ENCODE assay signal across 8 mouse cellular contexts in the genomic region with DNA sequence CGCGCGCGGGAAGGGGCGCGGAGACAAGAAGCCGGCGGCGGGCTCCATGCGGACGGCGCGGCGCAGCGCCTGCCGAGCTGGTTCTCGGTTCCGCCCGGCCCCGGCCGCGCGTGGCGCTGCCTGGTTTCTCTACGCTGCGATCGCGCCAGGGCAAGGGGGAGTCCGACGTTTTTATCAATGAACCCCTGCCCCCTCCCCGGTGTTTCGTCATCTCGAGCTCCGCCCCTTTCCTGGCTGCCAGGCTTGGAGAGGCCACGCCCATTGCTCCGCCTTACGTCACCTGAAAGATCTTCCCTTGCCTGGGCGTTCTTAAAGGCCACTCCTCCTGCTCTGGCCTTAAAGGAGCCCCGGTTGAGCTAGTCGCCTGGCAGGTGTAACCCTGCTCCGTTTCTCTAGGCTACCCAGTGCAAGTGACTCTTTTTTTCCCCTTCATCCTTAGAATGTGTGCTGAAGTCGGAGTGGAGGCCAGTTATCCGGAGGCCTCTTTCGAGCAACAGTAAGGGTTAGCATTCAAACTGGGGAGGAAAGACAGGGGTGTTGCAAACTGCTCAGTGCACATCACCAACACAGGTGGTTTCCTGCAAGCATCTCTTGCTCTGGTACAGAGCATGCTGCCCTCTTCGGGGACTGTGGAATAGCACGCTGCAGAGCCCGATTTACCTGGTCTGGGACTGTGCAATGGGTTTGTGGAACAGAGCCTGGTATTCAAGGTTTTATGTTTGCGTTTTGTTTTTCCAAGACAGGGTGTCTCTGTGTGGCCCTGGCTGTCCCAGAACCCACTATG. TPM values are rescaled to one million over a fixed set of nuclear protein-coding genes. Genes with fewer than 3 reads are reported as not detected.
A peak's percentile ranks its signal among the peaks of the same experiment; 100 is the strongest.
DNase-seq lines count a peak whose midpoint lies in the region; ATAC-seq and TF ChIP-seq lines count a peak whose summit lies in the region.

A gene (minus strand): TSS at position 147 of the 784 bp plus-strand sequence.

- H3K9me3 ChIP-seq in embryonic facial prominence, embryonic 14.5 days (ENCODE audit: control insufficient read depth, low read length): no peaks in the 10 kb centered on the region
- H3K9me3 ChIP-seq in limb, embryonic 14.5 days (ENCODE audit: control insufficient read depth, low read length): no peaks in the 10 kb centered on the region
- no peaks in the 10 kb centered on the region for H3K9me3 ChIP-seq in midbrain, postnatal 0 days (ENCODE audit: low read length)

- H3K27me3 ChIP-seq in embryonic facial prominence, embryonic 14.5 days (replicated peaks; ENCODE audit: control insufficient read depth, insufficient read depth, low read length): peaks cover 20% of the 10 kb centered on the region
- peaks cover 20% of the 10 kb centered on the region; the same call in 1 of the 2 replicates for H3K27me3 ChIP-seq in limb, embryonic 14.5 days (ENCODE audit: control insufficient read depth, insufficient read depth, low read length)
- no peaks in the 10 kb centered on the region for H3K27me3 ChIP-seq in midbrain, postnatal 0 days (ENCODE audit: insufficient read depth, low read length)

- peak; percentile 52 for TF ChIP-seq CTCF in midbrain, postnatal 0 days (IDR thresholded peaks at IDR 0.05)

- peak within 1 kb of the TSS; percentile 84 for H3K9ac ChIP-seq in embryonic facial prominence, embryonic 14.5 days (ENCODE audit: low read depth, low read length)
- H3K9ac ChIP-seq in limb, embryonic 14.5 days (ENCODE audit: low read depth, low read length, severe bottlenecking): peak within 1 kb of the TSS; percentile 75
- peak within 1 kb of the TSS; percentile 86 for H3K9ac ChIP-seq in midbrain, postnatal 0 days (replicated peaks; ENCODE audit: low read length, poor library complexity, severe bottlenecking)

- peak within 1 kb of the TSS; percentile 52; the same call in 1 of the 2 replicates for H3K27ac ChIP-seq in embryonic facial prominence, embryonic 14.5 days (replicated peaks; ENCODE audit: low read depth, low read length)
- no peak within 1 kb of the TSS for H3K27ac ChIP-seq in limb, embryonic 14.5 days (replicated peaks; ENCODE audit: low read depth, low read length)
- H3K27ac ChIP-seq in midbrain, postnatal 0 days (ENCODE audit: low read depth, low read length): peak within 1 kb of the TSS; percentile 85

- DNase-seq in 3T3-L1 (ENCODE audit: low read depth, low spot score): peak; percentile 94
- peak; percentile 86 to 95 for DNase-seq in adrenal gland, postnatal 4 days (ENCODE audit: low spot score in 2 of 2)
- peak; percentile 98 for DNase-seq in embryonic facial prominence, embryonic 14.5 days (ENCODE audit: low spot score)
- DNase-seq in heart, adult 8-10 months (ENCODE audit: low spot score): peak; percentile 99
- peak; percentile 98 for DNase-seq in kidney, adult 9 months
- peak; percentile 98 for DNase-seq in limb, embryonic 14.5 days (ENCODE audit: low spot score)
- peak; percentile 99 for DNase-seq in midbrain, postnatal 0 days (ENCODE audit: low spot score)
- peak; percentile 92 to 95 for DNase-seq in spleen, postnatal 14 days (ENCODE audit: low spot score in 2 of 2)

- peak within 1 kb of the TSS; percentile 97 for H3K4me2 ChIP-seq in embryonic facial prominence, embryonic 14.5 days (ENCODE audit: low read depth, low read length)
- H3K4me2 ChIP-seq in limb, embryonic 14.5 days (replicated peaks; ENCODE audit: low read depth, low read length, severe bottlenecking): peak within 1 kb of the TSS; percentile 98
- peak within 1 kb of the TSS; percentile 55 for H3K4me2 ChIP-seq in midbrain, postnatal 0 days (ENCODE audit: low read depth, low read length, poor library complexity, severe bottlenecking)

- WGBS in embryonic facial prominence, embryonic 14.5 days: 2% methylated on average over 27 of the region's 48 CpGs
- WGBS in limb, embryonic 14.5 days: 4% methylated on average over 27 of the region's 48 CpGs
- WGBS in midbrain, postnatal 0 days: 2% methylated on average over 34 of the region's 48 CpGs

- peak within 1 kb of the TSS; percentile 83 for H3K4me3 ChIP-seq in embryonic facial prominence, embryonic 14.5 days (ENCODE audit: low read depth, low read length)
- peak within 1 kb of the TSS; percentile 80 for H3K4me3 ChIP-seq in limb, embryonic 14.5 days (replicated peaks; ENCODE audit: low read length)
- H3K4me3 ChIP-seq in midbrain, postnatal 0 days (ENCODE audit: low read depth, low read length): peak within 1 kb of the TSS; percentile 83

- ATAC-seq in embryonic facial prominence, embryonic 14.5 days (ENCODE audit: low read depth): peak; percentile 93
- ATAC-seq in limb, embryonic 14.5 days (ENCODE audit: low FRiP score, low read depth): peak; percentile 91
- ATAC-seq in midbrain, postnatal 0 days (ENCODE audit: low FRiP score): peak; percentile 91

- peaks cover 12% of the 10 kb centered on the region for H3K36me3 ChIP-seq in embryonic facial prominence, embryonic 14.5 days (ENCODE audit: control insufficient read depth, insufficient read depth, low read length)
- peaks cover 4% of the 10 kb centered on the region; the same call in 1 of the 2 replicates for H3K36me3 ChIP-seq in limb, embryonic 14.5 days (ENCODE audit: control insufficient read depth, insufficient read depth, low read length)
- peaks cover 18% of the 10 kb centered on the region for H3K36me3 ChIP-seq in midbrain, postnatal 0 days (ENCODE audit: insufficient read depth, low read length)

- TF ChIP-seq POLR2A in limb, embryonic 14.5 days (IDR thresholded peaks at IDR 0.05; ENCODE audit: borderline replicate concordance, extremely low read depth, insufficient read depth, insufficient read length): no peak

- H3K4me1 ChIP-seq in embryonic facial prominence, embryonic 14.5 days (ENCODE audit: control insufficient read depth, insufficient read depth, low read length): peaks cover 4% of the 10 kb centered on the region; the same call in 1 of the 2 replicates
- H3K4me1 ChIP-seq in limb, embryonic 14.5 days (ENCODE audit: control insufficient read depth, insufficient read depth, low read length): peaks cover 8% of the 10 kb centered on the region; the same call in 1 of the 2 replicates
- H3K4me1 ChIP-seq in midbrain, postnatal 0 days (ENCODE audit: insufficient read depth, low read length): peaks cover 7% of the 10 kb centered on the region; the same call in 1 of the 2 replicates

RNA-seq across cellular contexts. Expression of the gene that starts here (rescaled TPM):
- 1 to 10 TPM; 4.8 to 5.7 TPM for total RNA-seq in adrenal gland, postnatal 4 days (2021)
- polyA plus RNA-seq in embryonic facial prominence, embryonic 14.5 days (2014; fragmentation: Nextera tagmentation; extraction: Ambion mirVana): 5.1 and 5.6 TPM in 2 replicates
- total RNA-seq in heart, adult 8-10 months (2022): 1 to 10 TPM; 1.2 to 1.8 (median 1.6) TPM
- 7.3 and 8.9 TPM in 2 replicates for polyA plus RNA-seq in limb, embryonic 14.5 days (2012; rRNA removed)
- polyA plus RNA-seq in limb, embryonic 14.5 days (2014; fragmentation: Nextera tagmentation; extraction: Ambion mirVana): 4.7 and 5.8 TPM in 2 replicates
- 20.8 and 28.2 TPM in 2 replicates for total RNA-seq in midbrain, postnatal 0 days (2014; rRNA removed)
- 26.6 and 26.8 TPM in 2 replicates for polyA plus RNA-seq in midbrain, postnatal 0 days (2015; fragmentation: Nextera tagmentation; extraction: Ambion mirVana)
